Mouse (Mus musculus): ENCODE measurements around the gene Mob3b. TPM values are rescaled to one million over a fixed set of nuclear protein-coding genes. Genes with fewer than 3 reads are reported as not detected.

Mob3b gene
- polyA plus RNA-seq, 1 experiment from 2014 or later = 11.1 TPM

GRCm38 (mm10) chr4:35146597-35146996 is 10.7 kb downstream of the Mob3b start:
- Histone ChIP-seq H3K36me3 (no peaks in the 10 kb centered on the region), H3K9ac (no peak overlapping the region), H3K4me2 (replicated peaks) (no peak overlapping the region), H3K9me3 (replicated peaks) (no peaks in the 10 kb centered on the region), H3K27ac (replicated peaks) (no peak overlapping the region), H3K4me3 (replicated peaks) (no peak overlapping the region), H3K4me1 (0 out of 2 replicates have a peak, but pooled peaks cover 9% of the 10 kb centered on the region), H3K27me3 (no peaks in the 10 kb centered on the region)
- WGBS = 86% methylated on average over 5 of the region's 5 CpGs
- ATAC-seq (ENCODE audit: insufficient number of reproducible peaks, low FRiP score, low TSS enrichment, low read depth) = no peak

DNA sequence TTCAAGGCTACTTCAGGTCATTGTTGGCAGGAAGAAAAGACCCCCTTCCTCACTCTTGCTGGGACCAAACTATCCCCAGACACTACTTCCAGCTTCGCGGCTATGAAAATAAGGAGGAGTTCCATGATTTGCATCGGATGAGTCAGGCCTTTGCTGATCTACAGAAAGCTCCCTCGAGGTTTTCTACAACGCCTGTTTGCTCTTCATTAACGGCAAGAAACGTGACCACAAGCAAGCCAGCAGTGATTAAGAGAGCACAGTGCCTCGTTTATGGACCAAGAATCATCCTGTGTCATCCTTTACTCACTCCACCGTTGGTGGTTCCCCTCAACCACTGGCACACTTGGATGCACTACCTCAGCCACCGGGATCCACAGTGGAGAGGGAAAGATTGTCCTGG is 11.6 kb downstream of the Mob3b start:
- H3K9ac ChIP-seq = no peak overlapping the region
- ATAC-seq (ENCODE audit: insufficient number of reproducible peaks, low FRiP score, low TSS enrichment, low read depth) = no peak
- H3K4me2 ChIP-seq (replicated peaks) = no peak overlapping the region
- no peak overlapping the region for H3K4me3 ChIP-seq (replicated peaks)
- 0 out of 2 replicates have a peak, but pooled peaks cover 9% of the 10 kb centered on the region for H3K4me1 ChIP-seq
- H3K36me3 ChIP-seq = no peaks in the 10 kb centered on the region
- H3K27ac ChIP-seq (replicated peaks) = no peak overlapping the region
- WGBS = 83% methylated on average over 10 of the region's 10 CpGs
- no peaks in the 10 kb centered on the region for H3K27me3 ChIP-seq
- no peaks in the 10 kb centered on the region for H3K9me3 ChIP-seq (replicated peaks)

GRCm38 (mm10) chr4:35143472-35144102 is 13.7 kb downstream of the Mob3b start:
- Histone ChIP-seq H3K4me2 (replicated peaks) (peak overlapping the region; percentile 2; the same call in 1 of the 2 replicates), H3K27ac (replicated peaks) (peak overlapping the region; percentile 25), H3K9me3 (replicated peaks) (no peaks in the 10 kb centered on the region), H3K27me3 (no peaks in the 10 kb centered on the region), H3K4me3 (replicated peaks) (no peak overlapping the region), H3K9ac (no peak overlapping the region), H3K4me1 (0 out of 2 replicates have a peak, but pooled peaks cover 13% of the 10 kb centered on the region), H3K36me3 (no peaks in the 10 kb centered on the region)
- WGBS = 40% methylated on average over 12 of the region's 12 CpGs
- no peak; the same call in 1 of the 2 replicates for ATAC-seq (ENCODE audit: insufficient number of reproducible peaks, low FRiP score, low TSS enrichment, low read depth)

- Histone ChIP-seq H3K9ac (no peak overlapping the region), H3K4me1 (0 out of 2 replicates have a peak, but pooled peaks cover 13% of the 10 kb centered on the region), H3K9me3 (replicated peaks) (no peaks in the 10 kb centered on the region), H3K27ac (replicated peaks) (no peak overlapping the region), H3K27me3 (no peaks in the 10 kb centered on the region), H3K4me3 (replicated peaks) (no peak overlapping the region), H3K36me3 (no peaks in the 10 kb centered on the region), H3K4me2 (replicated peaks) (no peak overlapping the region)
- 47% methylated on average over 6 of the region's 6 CpGs for WGBS
- no peak for ATAC-seq (ENCODE audit: insufficient number of reproducible peaks, low FRiP score, low TSS enrichment, low read depth)
These were observed 17.0 kb downstream of the Mob3b start for GRCm38 (mm10) chr4:35140317-35140716.

DNA sequence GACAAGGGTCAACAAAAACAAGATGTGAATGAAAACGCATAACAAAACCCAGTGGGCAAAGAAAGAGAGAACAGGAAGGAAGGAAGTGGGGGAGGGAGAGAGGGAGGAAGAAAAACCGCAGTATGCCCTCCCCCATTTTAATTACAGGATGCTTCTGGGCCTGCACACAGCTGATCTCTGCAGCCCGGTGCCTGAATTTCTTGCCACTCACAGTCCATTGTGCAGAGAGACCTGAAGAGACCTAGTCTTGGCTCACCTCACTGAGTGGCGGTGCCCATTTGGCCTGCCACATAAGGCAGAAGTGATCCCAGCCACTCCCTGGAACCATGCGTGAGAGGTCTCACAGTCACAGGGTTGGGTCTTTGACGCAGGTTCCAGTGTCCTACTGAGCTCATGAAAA is 19.2 kb downstream of the Mob3b start:
- Histone ChIP-seq H3K9ac (no peak overlapping the region), H3K27ac (replicated peaks) (no peak overlapping the region), H3K36me3 (no peaks in the 10 kb centered on the region), H3K4me3 (replicated peaks) (no peak overlapping the region), H3K4me2 (replicated peaks) (no peak overlapping the region), H3K9me3 (replicated peaks) (no peaks in the 10 kb centered on the region), H3K27me3 (no peaks in the 10 kb centered on the region), H3K4me1 (0 out of 2 replicates have a peak, but pooled peaks cover 4% of the 10 kb centered on the region)
- no peak for ATAC-seq (ENCODE audit: insufficient number of reproducible peaks, low FRiP score, low TSS enrichment, low read depth)
- 43% methylated on average over 6 of the region's 6 CpGs for WGBS

DNA sequence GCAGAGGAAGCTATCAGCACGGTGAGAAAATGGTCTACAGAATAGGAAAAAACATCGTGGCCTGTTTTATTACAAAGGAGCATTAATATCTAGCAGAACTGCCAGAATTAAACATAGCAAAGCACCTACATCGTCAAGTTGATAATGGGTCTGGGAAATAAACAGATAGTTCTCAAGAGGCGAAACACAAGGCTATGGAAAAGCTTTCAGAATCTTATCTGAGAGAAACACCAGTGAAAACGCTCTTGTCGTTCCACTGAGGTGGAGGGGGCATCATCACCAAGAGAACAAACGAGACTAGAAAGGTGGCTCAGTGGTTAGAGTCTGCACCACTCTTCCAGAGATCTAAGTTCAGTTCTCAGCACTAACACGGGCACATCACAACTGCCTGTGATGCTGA is 20.3 kb downstream of the Mob3b start:
- Histone ChIP-seq H3K27ac (replicated peaks) (no peak overlapping the region), H3K4me3 (replicated peaks) (no peak overlapping the region), H3K9me3 (replicated peaks) (no peaks in the 10 kb centered on the region), H3K36me3 (no peaks in the 10 kb centered on the region), H3K27me3 (no peaks in the 10 kb centered on the region), H3K4me2 (replicated peaks) (no peak overlapping the region), H3K4me1 (0 out of 2 replicates have a peak, but pooled peaks cover 4% of the 10 kb centered on the region), H3K9ac (no peak overlapping the region)
- no peak for ATAC-seq (ENCODE audit: insufficient number of reproducible peaks, low FRiP score, low TSS enrichment, low read depth)
- 85% methylated on average over 8 of the region's 8 CpGs for WGBS

GRCm38 (mm10) chr4:35135806-35136205 is 21.5 kb downstream of the Mob3b start:
- Histone ChIP-seq H3K9ac (no peak overlapping the region), H3K9me3 (replicated peaks) (no peaks in the 10 kb centered on the region), H3K4me2 (replicated peaks) (no peak overlapping the region), H3K27me3 (no peaks in the 10 kb centered on the region), H3K4me3 (replicated peaks) (no peak overlapping the region), H3K36me3 (no peaks in the 10 kb centered on the region), H3K4me1 (0 out of 2 replicates have a peak, but pooled peaks cover 4% of the 10 kb centered on the region), H3K27ac (replicated peaks) (no peak overlapping the region)
- WGBS = 59% methylated on average over 4 of the region's 4 CpGs
- ATAC-seq (ENCODE audit: insufficient number of reproducible peaks, low FRiP score, low TSS enrichment, low read depth) = no peak

DNA sequence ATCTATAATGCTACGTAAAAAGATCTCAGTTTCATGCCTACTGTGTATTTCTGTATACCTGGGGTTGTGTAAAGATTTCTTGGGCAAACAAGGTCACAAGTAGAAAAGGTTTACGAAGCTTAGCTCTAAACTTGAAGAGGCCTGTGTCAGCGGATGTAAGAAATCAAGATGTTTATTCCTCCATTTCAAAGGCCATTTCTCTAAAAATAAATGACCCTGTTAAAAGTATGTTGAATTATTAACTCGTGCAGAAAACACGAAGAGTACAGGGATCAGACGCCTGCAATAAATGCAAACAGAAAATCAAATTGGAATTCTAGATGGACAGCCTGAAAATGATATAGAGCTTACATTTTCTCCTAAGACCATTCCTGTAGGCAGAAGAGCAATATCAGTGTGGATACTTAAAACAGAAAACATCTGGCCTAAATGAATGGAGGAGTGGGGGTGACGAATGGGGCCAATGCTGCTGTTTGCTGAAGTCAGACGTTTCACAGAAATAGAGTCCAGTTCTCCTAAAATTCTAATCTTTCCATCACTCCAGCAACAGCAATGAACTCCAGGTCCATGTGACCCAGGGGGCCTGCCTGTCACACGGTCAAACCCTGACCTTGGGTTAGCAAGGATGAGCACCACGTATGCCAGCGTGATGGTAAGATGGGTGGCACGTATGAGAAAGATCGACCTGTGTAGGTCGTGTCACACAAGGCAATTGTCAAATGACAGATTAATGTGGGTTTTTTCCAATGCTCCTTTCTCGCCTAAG is 22.3 kb downstream of the Mob3b start:
- Histone ChIP-seq H3K27me3 (no peaks in the 10 kb centered on the region), H3K9me3 (replicated peaks) (no peaks in the 10 kb centered on the region), H3K9ac (no peak overlapping the region), H3K27ac (replicated peaks) (no peak overlapping the region), H3K4me1 (no peaks in the 10 kb centered on the region), H3K36me3 (no peaks in the 10 kb centered on the region), H3K4me3 (replicated peaks) (no peak overlapping the region), H3K4me2 (replicated peaks) (no peak overlapping the region)
- no peak for ATAC-seq (ENCODE audit: insufficient number of reproducible peaks, low FRiP score, low TSS enrichment, low read depth)
- WGBS = 72% methylated on average over 15 of the region's 15 CpGs

DNA sequence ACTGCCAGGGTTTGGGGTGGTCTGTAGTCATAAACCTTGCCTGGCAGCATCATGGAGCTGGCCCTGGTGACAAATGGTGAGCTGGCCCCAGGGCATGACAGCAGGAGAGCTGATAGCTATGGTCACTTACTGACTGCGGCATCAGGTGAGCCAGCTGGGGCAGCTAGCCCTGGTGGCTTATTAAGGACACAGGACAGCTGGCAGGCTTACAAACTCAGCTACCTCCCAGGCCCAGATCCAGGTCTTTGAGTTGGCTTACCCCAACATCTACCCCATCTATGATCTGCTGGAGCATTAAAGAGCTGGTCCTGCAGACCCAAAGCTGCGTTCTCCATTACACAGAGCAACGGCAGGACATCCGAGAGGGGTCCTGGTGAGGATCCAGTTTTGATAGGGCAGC is 23.9 kb downstream of the Mob3b start:
- Histone ChIP-seq H3K27me3 (no peaks in the 10 kb centered on the region), H3K27ac (replicated peaks) (no peak overlapping the region), H3K4me2 (replicated peaks) (no peak overlapping the region), H3K9ac (no peak overlapping the region), H3K4me1 (no peaks in the 10 kb centered on the region), H3K9me3 (replicated peaks) (no peaks in the 10 kb centered on the region), H3K4me3 (replicated peaks) (no peak overlapping the region), H3K36me3 (no peaks in the 10 kb centered on the region)
- 88% methylated on average over 4 of the region's 4 CpGs for WGBS
- ATAC-seq (ENCODE audit: insufficient number of reproducible peaks, low FRiP score, low TSS enrichment, low read depth) = no peak

DNA sequence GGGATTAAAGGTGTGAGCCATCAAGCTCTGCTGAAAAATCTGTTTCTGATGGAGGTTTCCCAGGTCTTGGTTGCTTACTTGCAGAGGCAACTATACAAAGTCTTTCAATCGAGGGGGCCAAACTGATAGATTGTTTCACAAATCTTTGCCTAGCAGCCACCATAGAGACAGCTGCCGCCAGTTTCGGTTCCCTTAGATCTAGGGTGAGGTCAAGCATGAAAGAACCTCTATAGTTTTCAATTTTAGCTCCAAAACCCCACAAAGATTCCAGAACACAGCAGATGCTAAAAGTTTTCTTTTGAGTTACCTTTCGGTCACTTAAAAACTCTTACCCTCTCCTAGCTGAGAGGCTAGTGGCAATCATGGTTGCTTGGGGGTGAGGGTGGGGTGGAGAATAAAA is 25.7 kb downstream of the Mob3b start:
- Histone ChIP-seq H3K27ac (replicated peaks) (no peak overlapping the region), H3K9me3 (replicated peaks) (no peaks in the 10 kb centered on the region), H3K36me3 (no peaks in the 10 kb centered on the region), H3K4me3 (replicated peaks) (no peak overlapping the region), H3K9ac (no peak overlapping the region), H3K27me3 (no peaks in the 10 kb centered on the region), H3K4me1 (no peaks in the 10 kb centered on the region), H3K4me2 (replicated peaks) (no peak overlapping the region)
- no peak for ATAC-seq (ENCODE audit: insufficient number of reproducible peaks, low FRiP score, low TSS enrichment, low read depth)
- WGBS = 94% methylated on average over 4 of the region's 4 CpGs

- 58% methylated on average over 6 of the region's 6 CpGs for WGBS
- H3K9me3 ChIP-seq (replicated peaks) = no peaks in the 10 kb centered on the region
- no peaks in the 10 kb centered on the region for H3K36me3 ChIP-seq
- H3K27me3 ChIP-seq = no peaks in the 10 kb centered on the region
- H3K9ac ChIP-seq = no peak overlapping the region
- no peaks in the 10 kb centered on the region; the same call in 1 of the 2 replicates for H3K4me1 ChIP-seq
- H3K4me3 ChIP-seq (replicated peaks) = no peak overlapping the region
- ATAC-seq (ENCODE audit: insufficient number of reproducible peaks, low FRiP score, low TSS enrichment, low read depth) = no peak
- H3K4me2 ChIP-seq (replicated peaks) = no peak overlapping the region
- H3K27ac ChIP-seq (replicated peaks) = no peak overlapping the region
These were observed 26.8 kb downstream of the Mob3b start for GRCm38 (mm10) chr4:35130411-35130948.

Data from embryonic facial prominence, embryonic 15.5 days (tissue).